Mouse (Mus musculus) limb, embryonic 14.5 days (tissue): ENCODE results near the gene Fam102a. TPM values are rescaled to one million over a fixed set of nuclear protein-coding genes. Genes with fewer than 3 reads are reported as not detected.

Experiments used
- ATAC-seq: fragments of 200-750 bp; cut with Nextera tagmentation; 2 replicates; pipeline ENCODE4 v1.8.0; 2017; ENCODE audit warnings: low read depth, moderate number of reproducible peaks, moderate TSS enrichment; ENCODE audit not compliant: low FRiP score
- DNase-seq: peaks from one replicate; pipeline ENCODE4 v3.0.0-alpha.2; 2015; ENCODE audit warnings: low spot score
- H3K27ac ChIP-seq: fragments of 300-500 bp; sonication (generic); replicated peaks from 2 replicates; pipeline ENCODE4 v1.5.1; 2014; ENCODE audit warnings: low read depth, mild to moderate bottlenecking, low read length, moderate library complexity, mixed read lengths
- H3K27me3 ChIP-seq: fragments of 300-500 bp; sonication (generic); 2 replicates; pipeline ENCODE4 v1.6.1; 2014; ENCODE audit warnings: low read length, mixed read lengths; ENCODE audit not compliant: control insufficient read depth, insufficient read depth
- H3K36me3 ChIP-seq: fragments of 300-500 bp; sonication (generic); 2 replicates; pipeline ENCODE4 v1.6.1; 2014; ENCODE audit warnings: mild to moderate bottlenecking, low read length, moderate library complexity, mixed read lengths; ENCODE audit not compliant: control insufficient read depth, insufficient read depth
- H3K4me1 ChIP-seq: fragments of 300-500 bp; sonication (generic); 2 replicates; pipeline ENCODE4 v1.6.1; 2014; ENCODE audit warnings: antibody characterized with exemption, low read length, mixed read lengths; ENCODE audit not compliant: control insufficient read depth, insufficient read depth
- H3K4me2 ChIP-seq: fragments of 300-500 bp; sonication (generic); replicated peaks from 2 replicates; pipeline ENCODE4 v1.6.1; 2014; ENCODE audit warnings: low read depth, mild to moderate bottlenecking, low read length, moderate library complexity; ENCODE audit not compliant: severe bottlenecking
- H3K4me3 ChIP-seq: fragments of 300-500 bp; sonication (generic); replicated peaks from 2 replicates; pipeline ENCODE4 v1.5.1; 2014; ENCODE audit warnings: low read length
- H3K9ac ChIP-seq: fragments of 300-500 bp; sonication (generic); 2 replicates; pipeline ENCODE4 v1.6.1; 2014; ENCODE audit warnings: mild to moderate bottlenecking, low read depth, low read length, moderate library complexity; ENCODE audit not compliant: severe bottlenecking
- H3K9me3 ChIP-seq: fragments of 300-500 bp; sonication (generic); 2 replicates; pipeline ENCODE4 v1.6.1; 2016; ENCODE audit warnings: low read length; ENCODE audit not compliant: control insufficient read depth
- POLR2A ChIP-seq: fragments of 200-500 bp; IDR thresholded peaks from 2 replicates; pipeline ENCODE4 v1.8.0; 2012; ENCODE audit warnings: inconsistent platforms, mild to moderate bottlenecking, moderate library complexity, borderline replicate concordance; ENCODE audit not compliant: insufficient read depth, insufficient read length; ENCODE audit errors: extremely low read depth
- WGBS: fragments of 180-500 bp; shearing (Covaris S2); extraction: QIAGEN DNeasy Blood & Tissue Kit; methylation state at CpG from one replicate; pipeline ENCODE4 v1.1.7; 2014; 5-methylcytosine and 5-hydroxymethylcytosine counted together
- polyA plus RNA-seq, 2 experiments: library from polyadenylated mRNA; depleted of rRNA in 1 of 2; stranded (reverse) in 1 of 2; unstranded in 1 of 2; fragments of >200 nt; fragmentation: Nextera tagmentation in 1 of 2; extraction: Ambion mirVana in 1 of 2; gene quantifications; 2 replicates each; pipeline versions ENCODE4 v1.2.1 to v1.2.3; 2012 to 2014

The Fam102a gene
- polyA plus RNA-seq, 2 experiments: 15.3 to 17.2 TPM

GRCm38 (mm10) chr2:32553592-32554148 is 18.5 kb downstream of the Fam102a start:
- no peak for ATAC-seq
- DNase-seq: no peak
- peaks cover 25% of the 10 kb centered on the region for H3K4me1 ChIP-seq
- WGBS: 77% methylated on average over 7 of the region's 7 CpGs
- H3K9me3 ChIP-seq: no peaks in the 10 kb centered on the region
- no peak overlapping the region for H3K4me3 ChIP-seq
- H3K9ac ChIP-seq: no peak overlapping the region
- peaks cover 4% of the 10 kb centered on the region for H3K36me3 ChIP-seq
- no peak overlapping the region for H3K4me2 ChIP-seq
- H3K27me3 ChIP-seq: no peaks in the 10 kb centered on the region
- H3K27ac ChIP-seq: no peak overlapping the region
- no peak for TF ChIP-seq POLR2A

DNA sequence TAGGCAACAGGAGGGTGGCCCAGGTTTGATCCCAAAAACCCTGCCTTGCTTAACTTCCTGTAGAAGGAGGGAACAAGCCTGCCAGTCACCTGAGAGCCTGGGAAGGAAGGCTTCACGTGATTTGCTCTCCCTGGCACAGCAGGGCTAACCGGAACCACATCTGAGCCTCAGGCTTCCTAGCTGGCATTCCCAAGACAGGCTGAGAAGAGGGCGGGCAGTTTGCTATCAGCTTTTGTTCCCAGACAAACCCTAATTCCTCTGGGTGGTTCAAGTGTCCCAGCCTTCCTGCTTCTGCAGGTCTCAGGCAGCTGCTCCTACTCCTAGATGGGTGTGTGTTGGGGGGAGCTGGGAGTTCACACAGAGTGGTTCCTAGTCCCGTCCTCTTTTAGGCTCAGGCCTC is 20.4 kb downstream of the Fam102a start:
- no peaks in the 10 kb centered on the region for H3K27me3 ChIP-seq
- peaks cover 19% of the 10 kb centered on the region for H3K36me3 ChIP-seq
- ATAC-seq (0 out of 2 replicates have a peak, but pooled peaks have one; percentile 34), DNase-seq (peak; percentile 22)
- H3K4me2 ChIP-seq: no peak overlapping the region
- no peak overlapping the region for H3K4me3 ChIP-seq
- H3K4me1 ChIP-seq: peaks cover 9% of the 10 kb centered on the region; the same call in 1 of the 2 replicates
- H3K9me3 ChIP-seq: no peaks in the 10 kb centered on the region
- 60% methylated on average over 4 of the region's 4 CpGs for WGBS
- 0 out of 2 replicates have a peak overlapping the region, but pooled peaks have one; percentile 26 for H3K27ac ChIP-seq
- no peak for TF ChIP-seq POLR2A
- H3K9ac ChIP-seq: no peak overlapping the region

DNA sequence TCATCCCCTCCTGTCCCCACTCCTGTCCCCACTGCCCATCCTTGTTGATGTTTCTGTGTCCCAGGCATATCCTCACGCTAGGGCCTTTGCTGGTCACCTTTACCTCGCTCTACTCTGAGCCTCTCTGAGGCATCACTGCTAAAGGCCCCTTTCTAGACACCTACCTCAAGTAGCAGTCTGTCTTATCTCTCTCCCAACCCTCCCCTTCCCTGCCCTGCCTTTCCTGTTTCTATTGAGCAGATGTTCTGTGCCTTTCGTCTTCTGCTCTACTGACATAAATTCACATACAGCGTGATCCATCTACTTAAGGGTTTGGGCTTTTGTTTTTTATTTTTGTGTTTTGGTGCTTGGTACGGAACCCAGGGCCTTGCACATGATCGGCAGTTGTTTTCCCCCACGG is 20.9 kb downstream of the Fam102a start:
- no peak for TF ChIP-seq POLR2A
- Histone ChIP-seq H3K4me3 (no peak overlapping the region), H3K36me3 (peaks cover 21% of the 10 kb centered on the region), H3K4me1 (peaks cover 9% of the 10 kb centered on the region; the same call in 1 of the 2 replicates), H3K9ac (no peak overlapping the region), H3K27ac (0 out of 2 replicates have a peak overlapping the region, but pooled peaks have one; percentile 26), H3K4me2 (no peak overlapping the region), H3K9me3 (no peaks in the 10 kb centered on the region), H3K27me3 (no peaks in the 10 kb centered on the region)
- no peak for ATAC-seq
- DNase-seq: no peak
- WGBS: 88% methylated on average over 7 of the region's 7 CpGs

- DNase-seq: no peak
- H3K9me3 ChIP-seq: no peaks in the 10 kb centered on the region
- no peak for ATAC-seq
- peaks cover 51% of the 10 kb centered on the region for H3K36me3 ChIP-seq
- H3K4me1 ChIP-seq: peaks cover 6% of the 10 kb centered on the region; the same call in 1 of the 2 replicates
- H3K27ac ChIP-seq: no peak overlapping the region
- TF ChIP-seq POLR2A: no peak
- WGBS: 69% methylated on average over 5 of the region's 5 CpGs
- no peak overlapping the region for H3K4me2 ChIP-seq
- no peaks in the 10 kb centered on the region for H3K27me3 ChIP-seq
- H3K4me3 ChIP-seq: no peak overlapping the region
- H3K9ac ChIP-seq: no peak overlapping the region
Observed at GRCm38 (mm10) chr2:32559570-32559969, 24.4 kb downstream of the Fam102a start.

- peaks cover 73% of the 10 kb centered on the region for H3K36me3 ChIP-seq
- no peak overlapping the region for H3K9ac ChIP-seq
- H3K9me3 ChIP-seq: no peaks in the 10 kb centered on the region
- peaks cover 6% of the 10 kb centered on the region for H3K4me1 ChIP-seq
- H3K27me3 ChIP-seq: no peaks in the 10 kb centered on the region
- no peak overlapping the region for H3K4me3 ChIP-seq
- H3K27ac ChIP-seq: no peak overlapping the region
- no peak overlapping the region for H3K4me2 ChIP-seq
- 44% methylated on average over 4 of the region's 4 CpGs for WGBS
- ATAC-seq (no peak), DNase-seq (peak; percentile 76)
- TF ChIP-seq POLR2A: no peak
Observed at GRCm38 (mm10) chr2:32566536-32567063, 31.5 kb downstream of the Fam102a start.
